In genomic region chr10:117376580-117377189, GRCm38 (mm10) we compare ENCODE assay signal across 8 mouse cellular contexts. TPM values are rescaled to one million over a fixed set of nuclear protein-coding genes. Genes with fewer than 3 reads are reported as not detected.
A peak's percentile ranks its signal among the peaks of the same experiment; 100 is the strongest.
DNase-seq lines count a peak whose midpoint lies in the region; ATAC-seq and TF ChIP-seq lines count a peak whose summit lies in the region.

No protein-coding gene starts in this region.

- peak; percentile 95 for ATAC-seq in cerebellum, adult (ENCODE audit: insufficient number of reproducible peaks, low FRiP score, low TSS enrichment)
- ATAC-seq in forebrain, embryonic 13.5 days = peak; percentile 97
- ATAC-seq in liver, embryonic 16.5 days (ENCODE audit: low read depth) = peak; percentile 96
- peak; percentile 97 for ATAC-seq in neural tube, embryonic 12.5 days (ENCODE audit: low FRiP score, low read depth)
- peak; percentile 98 for ATAC-seq in stomach, postnatal 0 days (ENCODE audit: low FRiP score, low TSS enrichment)

- WGBS in forebrain, embryonic 13.5 days = under 1% methylated on average over 86 of the region's 86 CpGs
- WGBS in liver, embryonic 16.5 days (ENCODE audit: insufficient replicate concordance) = 0% methylated on average over 49 of the region's 86 CpGs
- WGBS in neural tube, embryonic 12.5 days = under 1% methylated on average over 86 of the region's 86 CpGs
- WGBS in stomach, postnatal 0 days = under 1% methylated on average over 66 of the region's 86 CpGs

- peak overlapping the region; percentile 96 for H3K27ac ChIP-seq in forebrain, embryonic 13.5 days
- H3K27ac ChIP-seq in liver, embryonic 16.5 days (ENCODE audit: low read length) = peak overlapping the region; percentile 90
- H3K27ac ChIP-seq in neural tube, embryonic 12.5 days = peak overlapping the region; percentile 87
- peak overlapping the region; percentile 97 for H3K27ac ChIP-seq in stomach, postnatal 0 days (replicated peaks)

- intact Hi-C loops in heart, postnatal 10 days (cut with DNase I) = loop anchor here (2.0 kb wide), 1 partner anchor 14 kb away; no protein-coding TSS in a partner anchor

- H3K36me3 ChIP-seq in forebrain, embryonic 13.5 days (ENCODE audit: poor library complexity, severe bottlenecking) = no peaks in the 10 kb centered on the region
- no peaks in the 10 kb centered on the region for H3K36me3 ChIP-seq in liver, embryonic 16.5 days (ENCODE audit: control insufficient read depth, insufficient read depth)
- no peaks in the 10 kb centered on the region for H3K36me3 ChIP-seq in neural tube, embryonic 12.5 days
- no peaks in the 10 kb centered on the region for H3K36me3 ChIP-seq in stomach, postnatal 0 days (ENCODE audit: control insufficient read depth, insufficient read depth, low read length)

- peak overlapping the region; percentile 99 for H3K4me3 ChIP-seq in forebrain, embryonic 13.5 days
- H3K4me3 ChIP-seq in liver, embryonic 16.5 days (ENCODE audit: low read depth, low read length) = peak overlapping the region; percentile 99
- H3K4me3 ChIP-seq in neural tube, embryonic 12.5 days = peak overlapping the region; percentile 98
- peak overlapping the region; percentile 96 for H3K4me3 ChIP-seq in stomach, postnatal 0 days (ENCODE audit: low read depth, low read length)

- peak; percentile 93 for DNase-seq in ES-CJ7 (ENCODE audit: low read depth, low spot score)
- peak; percentile 97 for DNase-seq in heart, postnatal 10 days
- DNase-seq in kidney, postnatal 4 days = peak; percentile 98
- peak; percentile 95 for DNase-seq in stomach, postnatal 0 days (ENCODE audit: low spot score)

- no peak for TF ChIP-seq EP300 in stomach, postnatal 0 days (optimal IDR thresholded peaks at IDR 0.05)

- peaks cover 22% of the 10 kb centered on the region for H3K4me1 ChIP-seq in forebrain, embryonic 13.5 days
- peaks cover 19% of the 10 kb centered on the region for H3K4me1 ChIP-seq in liver, embryonic 16.5 days (ENCODE audit: control insufficient read depth, low read depth, low read length)
- H3K4me1 ChIP-seq in neural tube, embryonic 12.5 days = 0 out of 2 replicates have a peak, but pooled peaks cover 6% of the 10 kb centered on the region
- no peaks in the 10 kb centered on the region for H3K4me1 ChIP-seq in stomach, postnatal 0 days (replicated peaks; ENCODE audit: control insufficient read depth, insufficient read depth)

- peak overlapping the region; percentile 73 for H3K4me2 ChIP-seq in forebrain, embryonic 13.5 days
- peak overlapping the region; percentile 93 for H3K4me2 ChIP-seq in liver, embryonic 16.5 days (ENCODE audit: low read depth, low read length)
- peak overlapping the region; percentile 73 for H3K4me2 ChIP-seq in neural tube, embryonic 12.5 days (replicated peaks)
- H3K4me2 ChIP-seq in stomach, postnatal 0 days (replicated peaks; ENCODE audit: low read depth) = peak overlapping the region; percentile 67

- no peaks in the 10 kb centered on the region for H3K27me3 ChIP-seq in forebrain, embryonic 13.5 days
- H3K27me3 ChIP-seq in liver, embryonic 16.5 days (ENCODE audit: control insufficient read depth, insufficient read depth, low read depth, low read length) = no peaks in the 10 kb centered on the region
- H3K27me3 ChIP-seq in neural tube, embryonic 12.5 days (replicated peaks) = no peaks in the 10 kb centered on the region
- H3K27me3 ChIP-seq in stomach, postnatal 0 days (ENCODE audit: control insufficient read depth, insufficient read depth, low read length) = no peaks in the 10 kb centered on the region

- peak overlapping the region; percentile 99 for H3K9ac ChIP-seq in forebrain, embryonic 13.5 days
- peak overlapping the region; percentile 95 for H3K9ac ChIP-seq in liver, embryonic 16.5 days (ENCODE audit: low read depth, low read length)
- peak overlapping the region; percentile 100 for H3K9ac ChIP-seq in neural tube, embryonic 12.5 days
- H3K9ac ChIP-seq in stomach, postnatal 0 days (ENCODE audit: low read length) = peak overlapping the region; percentile 99

- TF ChIP-seq CTCF in stomach, postnatal 0 days (IDR thresholded peaks at IDR 0.05; ENCODE audit: low read depth) = peak; percentile 49

- no peaks in the 10 kb centered on the region for H3K9me3 ChIP-seq in forebrain, embryonic 13.5 days (replicated peaks)
- H3K9me3 ChIP-seq in liver, embryonic 16.5 days (replicated peaks; ENCODE audit: control insufficient read depth, low read length) = no peaks in the 10 kb centered on the region
- H3K9me3 ChIP-seq in neural tube, embryonic 12.5 days = no peaks in the 10 kb centered on the region
- no peaks in the 10 kb centered on the region for H3K9me3 ChIP-seq in stomach, postnatal 0 days (ENCODE audit: control insufficient read depth, low read length)

RNA-seq across cellular contexts. Expression of gene Cpsf6, which starts 3.1 kb away (rescaled TPM):
- polyA plus RNA-seq in forebrain, embryonic 13.5 days (2015; fragmentation: Nextera tagmentation; extraction: Ambion mirVana) = 242 and 248 TPM in 2 replicates
- total RNA-seq in heart, postnatal 10 days (2021) = 10 to 100 TPM; 55.7 to 61.6 TPM
- 49.4 and 50.5 TPM in 2 replicates for polyA plus RNA-seq in liver, embryonic 16.5 days (2015; fragmentation: Nextera tagmentation; extraction: Ambion mirVana)
- polyA plus RNA-seq in neural tube, embryonic 12.5 days (2016; fragmentation: Nextera tagmentation; extraction: Ambion mirVana) = 216 and 225 TPM in 2 replicates
- 52.5 and 53.6 TPM in 2 replicates for polyA plus RNA-seq in stomach, postnatal 0 days (2015; fragmentation: Nextera tagmentation; extraction: Ambion mirVana)

Comparison
In these comparisons a context has a peak if more than half of its experiments do, and no peak if none do; other contexts are left out.
1. Peak in every context shown above with its lines: DNase-seq, ATAC-seq, H3K4me3 ChIP-seq and H3K27ac ChIP-seq.